Mouse (Mus musculus): Measurements from ENCODE around the gene Ceacam2. TPM values are rescaled to one million over a fixed set of nuclear protein-coding genes. Genes with fewer than 3 reads are reported as not detected.
"Not testable (repeated sequence)": the region's sequence is repeated elsewhere in the genome, so short reads cannot be mapped to it uniquely, and the experiment has no call there.

Gene Ceacam2
- 0.20 and 0.37 TPM in 2 replicates for polyA plus RNA-seq (2015; fragmentation: Nextera tagmentation; extraction: Ambion mirVana)

- H3K9me3 ChIP-seq (ENCODE audit: control insufficient read depth); ATAC-seq; H3K27me3 ChIP-seq (replicated peaks; ENCODE audit: control insufficient read depth, insufficient read depth, low read length); H3K4me1 ChIP-seq (replicated peaks; ENCODE audit: control insufficient read depth, insufficient read depth, low read length); H3K27ac ChIP-seq (ENCODE audit: low read depth, low read length); H3K4me3 ChIP-seq (ENCODE audit: low read depth, low read length); H3K36me3 ChIP-seq (ENCODE audit: control insufficient read depth, insufficient read depth); H3K4me2 ChIP-seq (replicated peaks; ENCODE audit: low read depth); H3K9ac ChIP-seq (ENCODE audit: low read depth, low read length): not testable (repeated sequence)
- WGBS, result 71% methylated on average over 3 of the region's 3 CpGs
Observed at GRCm38 (mm10) chr7:25539376-25539907, at the start of gene Ceacam2. Gene Ceacam2, minus strand, starts transcription at chr7:25539857.

GRCm38 (mm10) chr7:25585351-25586204 is 45.9 kb upstream of the Ceacam2 start:
- H3K27me3 ChIP-seq (replicated peaks; ENCODE audit: control insufficient read depth, insufficient read depth, low read length), result no peaks in the 10 kb centered on the region
- no peak overlapping the region for H3K27ac ChIP-seq (ENCODE audit: low read depth, low read length)
- no peak overlapping the region for H3K4me2 ChIP-seq (replicated peaks; ENCODE audit: low read depth)
- WGBS, result 76% methylated on average over 9 of the region's 9 CpGs
- no peak overlapping the region for H3K4me3 ChIP-seq (ENCODE audit: low read depth, low read length)
- no peaks in the 10 kb centered on the region for H3K9me3 ChIP-seq (ENCODE audit: control insufficient read depth)
- no peak for TF ChIP-seq CTCF (IDR thresholded peaks at IDR 0.05; ENCODE audit: low read depth)
- H3K9ac ChIP-seq (ENCODE audit: low read depth, low read length), result no peak overlapping the region
- no peak for ATAC-seq
- no peaks in the 10 kb centered on the region for H3K4me1 ChIP-seq (replicated peaks; ENCODE audit: control insufficient read depth, insufficient read depth, low read length)
- no peaks in the 10 kb centered on the region for H3K36me3 ChIP-seq (ENCODE audit: control insufficient read depth, insufficient read depth)

GRCm38 (mm10) chr7:25584651-25585050 is 45.0 kb upstream of the Ceacam2 start:
- Histone ChIP-seq H3K27ac (ENCODE audit: low read depth, low read length) (no peak overlapping the region), H3K9ac (ENCODE audit: low read depth, low read length) (no peak overlapping the region), H3K4me2 (replicated peaks; ENCODE audit: low read depth) (no peak overlapping the region), H3K36me3 (ENCODE audit: control insufficient read depth, insufficient read depth) (no peaks in the 10 kb centered on the region), H3K4me3 (ENCODE audit: low read depth, low read length) (no peak overlapping the region), H3K9me3 (ENCODE audit: control insufficient read depth) (no peaks in the 10 kb centered on the region), H3K27me3 (replicated peaks; ENCODE audit: control insufficient read depth, insufficient read depth, low read length) (no peaks in the 10 kb centered on the region), H3K4me1 (replicated peaks; ENCODE audit: control insufficient read depth, insufficient read depth, low read length) (no peaks in the 10 kb centered on the region)
- ATAC-seq, result no peak
- TF ChIP-seq CTCF (IDR thresholded peaks at IDR 0.05; ENCODE audit: low read depth), result no peak
- WGBS, result 85% methylated on average over 5 of the region's 5 CpGs

- TF ChIP-seq CTCF (IDR thresholded peaks at IDR 0.05; ENCODE audit: low read depth), result no peak
- Histone ChIP-seq H3K4me1 (replicated peaks; ENCODE audit: control insufficient read depth, insufficient read depth, low read length) (no peaks in the 10 kb centered on the region), H3K9me3 (ENCODE audit: control insufficient read depth) (no peaks in the 10 kb centered on the region), H3K36me3 (ENCODE audit: control insufficient read depth, insufficient read depth) (no peaks in the 10 kb centered on the region), H3K9ac (ENCODE audit: low read depth, low read length) (no peak overlapping the region), H3K27ac (ENCODE audit: low read depth, low read length) (no peak overlapping the region), H3K4me2 (replicated peaks; ENCODE audit: low read depth) (no peak overlapping the region), H3K4me3 (ENCODE audit: low read depth, low read length) (no peak overlapping the region), H3K27me3 (replicated peaks; ENCODE audit: control insufficient read depth, insufficient read depth, low read length) (no peaks in the 10 kb centered on the region)
- WGBS, result 86% methylated on average over 15 of the region's 15 CpGs
- no peak for ATAC-seq
Observed at GRCm38 (mm10) chr7:25582301-25582810, 42.7 kb upstream of the Ceacam2 start.

- Histone ChIP-seq H3K9me3 (ENCODE audit: control insufficient read depth) (no peaks in the 10 kb centered on the region), H3K4me3 (ENCODE audit: low read depth, low read length) (no peak overlapping the region), H3K4me2 (replicated peaks; ENCODE audit: low read depth) (no peak overlapping the region), H3K36me3 (ENCODE audit: control insufficient read depth, insufficient read depth) (no peaks in the 10 kb centered on the region), H3K9ac (ENCODE audit: low read depth, low read length) (no peak overlapping the region), H3K27me3 (replicated peaks; ENCODE audit: control insufficient read depth, insufficient read depth, low read length) (no peaks in the 10 kb centered on the region), H3K4me1 (replicated peaks; ENCODE audit: control insufficient read depth, insufficient read depth, low read length) (0 out of 2 replicates have a peak, but pooled peaks cover 4% of the 10 kb centered on the region), H3K27ac (ENCODE audit: low read depth, low read length) (no peak overlapping the region)
- no peak for TF ChIP-seq CTCF (IDR thresholded peaks at IDR 0.05; ENCODE audit: low read depth)
- 86% methylated on average over 10 of the region's 10 CpGs for WGBS
- no peak for ATAC-seq
Observed at GRCm38 (mm10) chr7:25579441-25579840, 39.8 kb upstream of the Ceacam2 start.

- H3K4me1 ChIP-seq (replicated peaks; ENCODE audit: control insufficient read depth, insufficient read depth, low read length); H3K9me3 ChIP-seq (ENCODE audit: control insufficient read depth); H3K27me3 ChIP-seq (replicated peaks; ENCODE audit: control insufficient read depth, insufficient read depth, low read length); H3K4me3 ChIP-seq (ENCODE audit: low read depth, low read length); H3K36me3 ChIP-seq (ENCODE audit: control insufficient read depth, insufficient read depth); H3K4me2 ChIP-seq (replicated peaks; ENCODE audit: low read depth); H3K27ac ChIP-seq (ENCODE audit: low read depth, low read length); H3K9ac ChIP-seq (ENCODE audit: low read depth, low read length): not testable (repeated sequence)
- peak; percentile 53 for ATAC-seq
- WGBS, result 59% methylated on average over 12 of the region's 14 CpGs
Observed at GRCm38 (mm10) chr7:25576793-25577437, 37.3 kb upstream of the Ceacam2 start.

- not testable (repeated sequence) for H3K4me1 ChIP-seq (replicated peaks; ENCODE audit: control insufficient read depth, insufficient read depth, low read length); H3K4me2 ChIP-seq (replicated peaks; ENCODE audit: low read depth); H3K27me3 ChIP-seq (replicated peaks; ENCODE audit: control insufficient read depth, insufficient read depth, low read length); H3K4me3 ChIP-seq (ENCODE audit: low read depth, low read length); H3K9me3 ChIP-seq (ENCODE audit: control insufficient read depth); H3K9ac ChIP-seq (ENCODE audit: low read depth, low read length); H3K36me3 ChIP-seq (ENCODE audit: control insufficient read depth, insufficient read depth); H3K27ac ChIP-seq (ENCODE audit: low read depth, low read length)
- peak; percentile 79 for ATAC-seq
- 23% methylated on average over 6 of the region's 6 CpGs for WGBS
Observed at GRCm38 (mm10) chr7:25576308-25576707, 36.7 kb upstream of the Ceacam2 start.
